Mouse (Mus musculus): ENCODE measurements at regions not wholly inside any gene's neighbourhood (a gene's known extent, or its start where the extent isn't known, plus 50 kb on each side); places are given as distances from the start of the nearest gene placed in this dataset.

GRCm38 (mm10) chr1:142688828-142689227 is 951.6 kb upstream of the B3galt2 start:
- no peak overlapping the region for H3K9ac ChIP-seq (ENCODE audit: control insufficient read depth, low read depth, low read length, poor library complexity, severe bottlenecking)
- H3K27me3 ChIP-seq (ENCODE audit: control insufficient read depth in 1 of 2, insufficient read depth in 2 of 2, low read length in 2 of 2) = no peaks in the 10 kb centered on the region
- no peaks in the 10 kb centered on the region for H3K4me1 ChIP-seq (ENCODE audit: control insufficient read depth in 1 of 2, insufficient read depth in 2 of 2, low read length in 2 of 2)
- no peak for DNase-seq (ENCODE audit: low read depth, low spot score)
- no peak overlapping the region for H3K4me3 ChIP-seq (ENCODE audit: control insufficient read depth in 1 of 2, insufficient read depth in 1 of 2, low read depth in 2 of 2, low read length in 2 of 2)
- TF ChIP-seq CHD2 (IDR thresholded peaks at IDR 0.05; ENCODE audit: low read length) (no peak), POLR2A (IDR thresholded peaks at IDR 0.05; ENCODE audit: control insufficient read depth in 1 of 2, insufficient read depth in 1 of 2, low read depth in 1 of 2, low read length in 2 of 2, poor library complexity in 1 of 2) (no peak), UBTF (IDR thresholded peaks at IDR 0.05; ENCODE audit: borderline replicate concordance, insufficient read depth, low read depth, low read length) (no peak), NRF1 (IDR thresholded peaks at IDR 0.05; ENCODE audit: insufficient read depth, low read depth, low read length, poor library complexity, severe bottlenecking) (no peak)
- H3K36me3 ChIP-seq (ENCODE audit: control insufficient read depth in 1 of 2, insufficient read depth in 2 of 2, low read length in 2 of 2) = no peaks in the 10 kb centered on the region
- H3K27ac ChIP-seq (ENCODE audit: control insufficient read depth, low read depth, low read length) = no peak overlapping the region
- no peaks in the 10 kb centered on the region for H3K9me3 ChIP-seq (replicated peaks; ENCODE audit: insufficient read depth, low read length)
- no peaks in the 10 kb centered on the region for H3K79me2 ChIP-seq (ENCODE audit: control insufficient read depth, insufficient read depth, low read length, poor library complexity)

GRCm38 (mm10) chr1:142695179-142695578 is 945.3 kb upstream of the B3galt2 start:
- no peak overlapping the region for H3K27ac ChIP-seq (ENCODE audit: control insufficient read depth, low read depth, low read length)
- DNase-seq (ENCODE audit: low read depth, low spot score) = no peak
- no peak overlapping the region for H3K4me3 ChIP-seq (ENCODE audit: control insufficient read depth in 1 of 2, insufficient read depth in 1 of 2, low read depth in 2 of 2, low read length in 2 of 2)
- TF ChIP-seq EP300 (IDR thresholded peaks at IDR 0.05; ENCODE audit: low read depth in 1 of 2, low read length in 2 of 2) = no peak
- no peak for TF ChIP-seq RAD21 (IDR thresholded peaks at IDR 0.05; ENCODE audit: low read depth, low read length)
- TF ChIP-seq MAFK (IDR thresholded peaks at IDR 0.05; ENCODE audit: borderline replicate concordance, low read depth, low read length) = no peak
- no peak for TF ChIP-seq JUND (IDR thresholded peaks at IDR 0.05; ENCODE audit: low read depth, low read length)
- TF ChIP-seq POLR2AphosphoS2 (IDR thresholded peaks at IDR 0.05; ENCODE audit: low read length) = no peak
- TF ChIP-seq CHD2 (IDR thresholded peaks at IDR 0.05; ENCODE audit: low read length) = no peak
- no peak for TF ChIP-seq SIN3A (IDR thresholded peaks at IDR 0.05; ENCODE audit: low read length)
- no peak for TF ChIP-seq POLR2AphosphoS5 (IDR thresholded peaks at IDR 0.05; ENCODE audit: borderline replicate concordance, low read depth, low read length)
- no peak for TF ChIP-seq HCFC1 (IDR thresholded peaks at IDR 0.05; ENCODE audit: low read depth, low read length)
- TF ChIP-seq NELFE (IDR thresholded peaks at IDR 0.05; ENCODE audit: low read depth, low read length) = no peak
- no peak for TF ChIP-seq TBP (IDR thresholded peaks at IDR 0.05; ENCODE audit: low read depth, low read length)
- TF ChIP-seq MEF2A (IDR thresholded peaks at IDR 0.05; ENCODE audit: extremely low read depth, insufficient replicate concordance, low read depth, low read length, poor library complexity, severe bottlenecking) = no peak
- no peak for TF ChIP-seq CTCF (IDR thresholded peaks at IDR 0.05 in 2 of 3, conservative IDR thresholded peaks at IDR 0.05 in 1 of 3; ENCODE audit: control insufficient read depth in 1 of 3, insufficient read depth in 1 of 3, low read depth in 2 of 3, low read length in 3 of 3, poor library complexity in 1 of 3, severe bottlenecking in 1 of 3)
- no peak for TF ChIP-seq MYC (IDR thresholded peaks at IDR 0.05; ENCODE audit: low read depth, low read length)
- TF ChIP-seq MXI1 (IDR thresholded peaks at IDR 0.05; ENCODE audit: low read depth, low read length) = no peak
- no peaks in the 10 kb centered on the region for H3K36me3 ChIP-seq (ENCODE audit: control insufficient read depth in 1 of 2, insufficient read depth in 2 of 2, low read length in 2 of 2)
- no peak overlapping the region for H3K9ac ChIP-seq (ENCODE audit: control insufficient read depth, low read depth, low read length, poor library complexity, severe bottlenecking)
- H3K9me3 ChIP-seq (replicated peaks; ENCODE audit: insufficient read depth, low read length) = no peaks in the 10 kb centered on the region
- H3K4me1 ChIP-seq (ENCODE audit: control insufficient read depth in 1 of 2, insufficient read depth in 2 of 2, low read length in 2 of 2) = no peaks in the 10 kb centered on the region
- no peaks in the 10 kb centered on the region for H3K27me3 ChIP-seq (ENCODE audit: control insufficient read depth in 1 of 2, insufficient read depth in 2 of 2, low read length in 2 of 2)
- H3K79me2 ChIP-seq (ENCODE audit: control insufficient read depth, insufficient read depth, low read length, poor library complexity) = no peaks in the 10 kb centered on the region

Measured in MEL (cell line).